Mouse (Mus musculus) hindbrain, embryonic 16.5 days (tissue): ENCODE measurements at regions not wholly inside any gene's neighbourhood (a gene's known extent, or its start where the extent isn't known, plus 50 kb on each side); places are given as distances from the start of the nearest gene placed in this dataset.

Experiments
- ATAC-seq: fragments of 200-750 bp; cut with Nextera tagmentation; 2 replicates; pipeline ENCODE4 v1.8.0; 2017; ENCODE audit warnings: moderate TSS enrichment, moderate library complexity
- H3K27ac ChIP-seq: fragments of 300-500 bp; sonication (generic); 2 replicates; pipeline ENCODE4 v1.5.1; 2014; ENCODE audit warnings: low read depth, mild to moderate bottlenecking, control low read depth, low read length, moderate library complexity
- H3K27me3 ChIP-seq: fragments of 300-500 bp; sonication (generic); replicated peaks from 2 replicates; pipeline ENCODE4 v1.6.1; 2014; ENCODE audit warnings: low read length; ENCODE audit not compliant: control insufficient read depth, insufficient read depth
- H3K36me3 ChIP-seq: fragments of 300-500 bp; sonication (generic); 2 replicates; pipeline ENCODE4 v1.6.1; 2014; ENCODE audit warnings: mild to moderate bottlenecking, low read length, moderate library complexity, mixed read lengths; ENCODE audit not compliant: control insufficient read depth, insufficient read depth
- H3K4me1 ChIP-seq: fragments of 300-500 bp; sonication (generic); 2 replicates; pipeline ENCODE4 v1.6.1; 2014; ENCODE audit warnings: low read depth, low read length; ENCODE audit not compliant: control insufficient read depth, insufficient read depth
- H3K4me2 ChIP-seq: fragments of 300-500 bp; sonication (generic); 2 replicates; pipeline ENCODE4 v1.6.1; 2014; ENCODE audit warnings: mild to moderate bottlenecking, low read length, control low read depth, moderate library complexity
- H3K4me3 ChIP-seq: fragments of 300-500 bp; sonication (generic); 2 replicates; pipeline ENCODE4 v1.5.1; 2014; ENCODE audit warnings: mild to moderate bottlenecking, low read length, control low read depth, moderate library complexity
- H3K9ac ChIP-seq: fragments of 300-500 bp; sonication (generic); 2 replicates; pipeline ENCODE4 v1.6.1; 2014; ENCODE audit warnings: low read depth, mild to moderate bottlenecking, control low read depth, low read length, moderate library complexity
- H3K9me3 ChIP-seq: fragments of 300-500 bp; sonication (generic); 2 replicates; pipeline ENCODE4 v1.6.1; 2014; ENCODE audit warnings: mild to moderate bottlenecking, low read length, moderate library complexity; ENCODE audit not compliant: control insufficient read depth
- WGBS: fragments of 180-500 bp; shearing (Covaris S2); extraction: QIAGEN DNeasy Blood & Tissue Kit; methylation state at CpG from one replicate; pipeline ENCODE4 v1.1.7; 2014; 5-methylcytosine and 5-hydroxymethylcytosine counted together

- ATAC-seq = no peak
- Histone ChIP-seq H3K4me1 (peaks cover 17% of the 10 kb centered on the region), H3K9me3 (peaks cover 5% of the 10 kb centered on the region), H3K27ac (no peak overlapping the region), H3K9ac (no peak overlapping the region), H3K36me3 (no peaks in the 10 kb centered on the region), H3K4me3 (no peak overlapping the region), H3K27me3 (no peaks in the 10 kb centered on the region), H3K4me2 (no peak overlapping the region)
- 100% methylated on average over 3 of the region's 3 CpGs for WGBS
These were observed 122.4 kb downstream of the Chst1 start for GRCm38 (mm10) chr2:92721951-92722350.

GRCm38 (mm10) chr2:92723618-92724263 lies 124.2 kb downstream of the Chst1 start:
- Histone ChIP-seq H3K4me3 (no peak overlapping the region), H3K9me3 (peaks cover 5% of the 10 kb centered on the region), H3K36me3 (no peaks in the 10 kb centered on the region), H3K27ac (peak overlapping the region; percentile 61), H3K4me2 (no peak overlapping the region), H3K27me3 (no peaks in the 10 kb centered on the region), H3K4me1 (peaks cover 23% of the 10 kb centered on the region), H3K9ac (no peak overlapping the region)
- peak; percentile 72 for ATAC-seq
- 32% methylated on average over 9 of the region's 9 CpGs for WGBS

GRCm38 (mm10) chr2:92726640-92727039 lies 127.1 kb downstream of the Chst1 start:
- peak; percentile 26 for ATAC-seq
- peaks cover 3% of the 10 kb centered on the region; the same call in 1 of the 2 replicates for H3K9me3 ChIP-seq
- 25% methylated on average over 7 of the region's 7 CpGs for WGBS
- H3K27me3 ChIP-seq = no peaks in the 10 kb centered on the region
- no peak overlapping the region for H3K4me2 ChIP-seq
- peak overlapping the region; percentile 55 for H3K27ac ChIP-seq
- peaks cover 23% of the 10 kb centered on the region for H3K4me1 ChIP-seq
- H3K36me3 ChIP-seq = no peaks in the 10 kb centered on the region
- H3K4me3 ChIP-seq = no peak overlapping the region
- H3K9ac ChIP-seq = no peak overlapping the region

GRCm38 (mm10) chr2:92727241-92727640 lies 127.7 kb downstream of the Chst1 start:
- Histone ChIP-seq H3K36me3 (no peaks in the 10 kb centered on the region), H3K4me3 (no peak overlapping the region), H3K9me3 (no peaks in the 10 kb centered on the region), H3K4me1 (peaks cover 23% of the 10 kb centered on the region), H3K9ac (no peak overlapping the region), H3K27me3 (no peaks in the 10 kb centered on the region), H3K4me2 (no peak overlapping the region), H3K27ac (peak overlapping the region; percentile 55)
- no peak for ATAC-seq
- 84% methylated on average over 2 of the region's 2 CpGs for WGBS

GRCm38 (mm10) chr2:92728388-92728787 lies 128.9 kb downstream of the Chst1 start:
- Histone ChIP-seq H3K36me3 (no peaks in the 10 kb centered on the region), H3K4me2 (no peak overlapping the region), H3K4me1 (peaks cover 23% of the 10 kb centered on the region), H3K9me3 (no peaks in the 10 kb centered on the region), H3K27me3 (no peaks in the 10 kb centered on the region), H3K4me3 (no peak overlapping the region), H3K9ac (no peak overlapping the region), H3K27ac (no peak overlapping the region)
- 63% methylated on average over 3 of the region's 3 CpGs for WGBS
- ATAC-seq = no peak

GRCm38 (mm10) chr2:92730371-92730770 lies 130.9 kb downstream of the Chst1 start:
- Histone ChIP-seq H3K4me1 (peaks cover 14% of the 10 kb centered on the region), H3K27me3 (no peaks in the 10 kb centered on the region), H3K36me3 (no peaks in the 10 kb centered on the region), H3K4me3 (no peak overlapping the region), H3K9ac (no peak overlapping the region), H3K27ac (no peak overlapping the region), H3K9me3 (no peaks in the 10 kb centered on the region), H3K4me2 (no peak overlapping the region)
- WGBS = 92% methylated on average over 6 of the region's 6 CpGs
- no peak for ATAC-seq

GRCm38 (mm10) chr2:92733403-92733802 lies 133.9 kb downstream of the Chst1 start:
- no peaks in the 10 kb centered on the region for H3K9me3 ChIP-seq
- no peak overlapping the region for H3K9ac ChIP-seq
- no peak for ATAC-seq
- no peak overlapping the region for H3K4me2 ChIP-seq
- H3K4me3 ChIP-seq = no peak overlapping the region
- no peaks in the 10 kb centered on the region for H3K36me3 ChIP-seq
- H3K4me1 ChIP-seq = no peaks in the 10 kb centered on the region
- 88% methylated on average over 1 of the region's 1 CpGs for WGBS
- H3K27me3 ChIP-seq = no peaks in the 10 kb centered on the region
- H3K27ac ChIP-seq = no peak overlapping the region

- H3K4me2 ChIP-seq = no peak overlapping the region
- no peak overlapping the region for H3K9ac ChIP-seq
- no peak overlapping the region for H3K27ac ChIP-seq
- no peaks in the 10 kb centered on the region for H3K27me3 ChIP-seq
- WGBS = 74% methylated on average over 5 of the region's 5 CpGs
- H3K4me3 ChIP-seq = no peak overlapping the region
- no peaks in the 10 kb centered on the region for H3K9me3 ChIP-seq
- no peaks in the 10 kb centered on the region for H3K36me3 ChIP-seq
- ATAC-seq = no peak
- no peaks in the 10 kb centered on the region for H3K4me1 ChIP-seq
These were observed 136.3 kb downstream of the Chst1 start for GRCm38 (mm10) chr2:92735784-92736183.

GRCm38 (mm10) chr2:92737301-92737700 lies 137.8 kb downstream of the Chst1 start:
- H3K36me3 ChIP-seq = no peaks in the 10 kb centered on the region
- no peak overlapping the region for H3K27ac ChIP-seq
- no peak overlapping the region for H3K4me3 ChIP-seq
- no peak for ATAC-seq
- no peaks in the 10 kb centered on the region for H3K27me3 ChIP-seq
- no peak overlapping the region for H3K4me2 ChIP-seq
- no peak overlapping the region for H3K9ac ChIP-seq
- H3K9me3 ChIP-seq = no peaks in the 10 kb centered on the region
- no peaks in the 10 kb centered on the region for H3K4me1 ChIP-seq
- WGBS = 87% methylated on average over 1 of the region's 1 CpGs
